Mouse (Mus musculus) heart, adult 2 months (tissue): Measurements from ENCODE around the gene Rnase1.
"Not testable (repeated sequence)": the region's sequence is repeated elsewhere in the genome, so short reads cannot be mapped to it uniquely, and the experiment has no call there.

Experiments used
- CTCF ChIP-seq: fragments of 200-600 bp; IDR thresholded peaks from 2 replicates; pipeline ENCODE4 v1.8.1; 2022; ENCODE audit warnings: antibody characterized with exemption, mild to moderate bottlenecking, moderate library complexity
- EP300 ChIP-seq: fragments of 200-500 bp; IDR thresholded peaks from 2 replicates; pipeline ENCODE4 v1.6.1; 2011; ENCODE audit warnings: low read depth, low read length, control low read depth; ENCODE audit not compliant: insufficient read depth

DNA sequence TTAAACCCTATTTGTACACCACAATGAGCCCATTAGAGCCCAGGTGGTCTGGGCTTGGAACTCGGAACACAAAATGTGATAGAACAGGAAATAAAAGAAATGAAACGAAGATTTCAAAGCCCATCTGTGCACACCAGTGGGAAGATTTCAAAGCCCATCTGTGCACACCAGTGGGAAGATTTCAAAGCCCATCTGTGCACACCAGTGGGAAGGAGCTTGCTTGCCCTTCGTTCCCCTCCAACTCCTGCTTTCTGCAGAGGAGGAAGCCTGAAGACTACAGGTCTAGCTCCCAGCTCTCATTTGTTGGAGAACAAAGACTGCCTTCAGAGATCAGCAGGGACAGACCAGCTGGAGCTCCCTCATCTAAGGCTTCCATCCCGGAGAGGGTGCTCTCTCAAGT lies 26.4 kb upstream of the Rnase1 start:
- not testable (repeated sequence) for TF ChIP-seq CTCF, EP300
